ENCODE assay signal across 21 mouse cellular contexts in the genomic region with DNA sequence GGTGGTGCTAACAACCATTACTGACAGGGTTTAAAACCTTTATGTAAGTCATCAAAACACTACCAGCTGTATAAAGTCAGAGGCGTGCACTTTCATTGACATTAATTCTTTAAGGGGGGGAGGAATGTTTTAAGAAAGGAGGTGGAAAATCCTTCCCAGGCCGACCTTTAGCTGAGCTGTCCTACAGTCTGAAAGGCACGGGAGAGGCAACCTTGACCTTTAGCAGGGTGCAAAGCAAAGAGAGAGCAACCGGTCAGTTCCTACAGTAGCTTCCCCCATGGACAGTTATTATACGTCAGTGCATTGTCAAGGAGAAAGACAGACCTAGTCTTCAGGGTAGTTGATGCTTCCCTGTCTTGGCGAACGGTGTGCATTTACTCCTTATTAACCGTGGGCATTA.
DNase-seq lines count a peak whose midpoint lies in the region; ATAC-seq and TF ChIP-seq lines count a peak whose summit lies in the region.
"Had no signal": no experiment of that assay in that cellular context is flagged by ENCODE, and none has a peak within 500 bp of the region (broad histone marks: within the 10 kb centered on the region; RNA-seq: fewer than 3 reads in every experiment).

No protein-coding gene starts in this region.

- no peak overlapping the region for H3K4me2 ChIP-seq in hindbrain, embryonic 13.5 days
- H3K4me2 ChIP-seq: hindbrain, embryonic 15.5 days had no signal

- H3K27me3 ChIP-seq in hindbrain, embryonic 13.5 days: no peaks in the 10 kb centered on the region
- H3K27me3 ChIP-seq: hindbrain, embryonic 15.5 days had no signal

- ATAC-seq in megakaryocyte progenitor cell, adult 5-6 weeks (replicated peaks; ENCODE audit: poor library complexity): no peak
- no peak for ATAC-seq in hindbrain, embryonic 13.5 days (ENCODE audit: low FRiP score)
- ATAC-seq: activated CD4-positive, CD25-positive, alpha-beta regulatory T cell, adult 4 months; forebrain, embryonic 14.5 days; intestine, embryonic 16.5 days had no signal

- intact Hi-C loops in heart, postnatal 25 days (cut with DNase I): no loop called here

- no peaks in the 10 kb centered on the region for H3K36me3 ChIP-seq in hindbrain, embryonic 13.5 days
- H3K36me3 ChIP-seq: embryonic facial prominence, embryonic 10.5 days; hindbrain, embryonic 15.5 days had no signal

- no peaks in the 10 kb centered on the region for H3K9me3 ChIP-seq in hindbrain, embryonic 13.5 days
- H3K9me3 ChIP-seq: embryonic facial prominence, embryonic 10.5 days; forebrain, embryonic 10.5 days; hindbrain, embryonic 10.5 days; hindbrain, embryonic 15.5 days had no signal

- H3K9ac ChIP-seq in hindbrain, embryonic 13.5 days: no peak overlapping the region
- H3K9ac ChIP-seq: hindbrain, embryonic 15.5 days had no signal

- TF ChIP-seq CTCF in embryonic fibroblast, embryonic 13.5 days (IDR thresholded peaks at IDR 0.05; ENCODE audit: borderline replicate concordance, insufficient read depth, low read length): no peak

- 0 out of 2 replicates have a peak overlapping the region, but pooled peaks have one; percentile 10 for H3K27ac ChIP-seq in embryonic fibroblast, embryonic 13.5 days (ENCODE audit: insufficient read depth, low read length)
- H3K27ac ChIP-seq in hindbrain, embryonic 13.5 days: no peak overlapping the region
- H3K27ac ChIP-seq: embryonic facial prominence, embryonic 10.5 days; forebrain, embryonic 10.5 days; gastrocnemius, adult 2 months; hindbrain, embryonic 10.5 days; hindbrain, embryonic 15.5 days had no signal

- WGBS in hindbrain, embryonic 13.5 days: 57% methylated on average over 8 of the region's 8 CpGs

- H3K4me3 ChIP-seq in embryonic fibroblast, embryonic 13.5 days (ENCODE audit: insufficient read depth, low read length): no peak overlapping the region
- H3K4me3 ChIP-seq in hindbrain, embryonic 13.5 days: no peak overlapping the region
- H3K4me3 ChIP-seq: embryonic facial prominence, embryonic 10.5 days; erythroblast, embryonic 14.5 days; forebrain, embryonic 10.5 days; gastrocnemius, adult 2 months; hindbrain, embryonic 10.5 days; hindbrain, embryonic 15.5 days had no signal

- TF ChIP-seq POLR2A in embryonic fibroblast, embryonic 13.5 days (IDR thresholded peaks at IDR 0.05; ENCODE audit: low read depth, low read length): no peak

- peak; percentile 63 for DNase-seq in heart, adult 11 months
- no peak for DNase-seq in heart, postnatal 25 days (ENCODE audit: low spot score)
- DNase-seq in ZHBTc4 (ENCODE audit: low read depth, low spot score): peak; percentile 10
- peak; percentile 45 for DNase-seq in adrenal gland, postnatal 10 days
- DNase-seq: cerebellum, adult 18-20 months; cerebellum, postnatal 10 days; gastrocnemius, adult 2 months; gastrocnemius, postnatal 25 days; heart, postnatal 10 days; kidney, adult 8-10 months had no signal

- H3K4me1 ChIP-seq in embryonic fibroblast, embryonic 13.5 days (ENCODE audit: control insufficient read depth, insufficient read depth, low read length): peaks cover 19% of the 10 kb centered on the region
- H3K4me1 ChIP-seq in hindbrain, embryonic 13.5 days (replicated peaks): peaks cover 11% of the 10 kb centered on the region
